Mouse (Mus musculus): ENCODE results near the gene Rsl1d1.
"Not testable (repeated sequence)": the region's sequence is repeated elsewhere in the genome, so short reads cannot be mapped to it uniquely, and the experiment has no call there.

DNA sequence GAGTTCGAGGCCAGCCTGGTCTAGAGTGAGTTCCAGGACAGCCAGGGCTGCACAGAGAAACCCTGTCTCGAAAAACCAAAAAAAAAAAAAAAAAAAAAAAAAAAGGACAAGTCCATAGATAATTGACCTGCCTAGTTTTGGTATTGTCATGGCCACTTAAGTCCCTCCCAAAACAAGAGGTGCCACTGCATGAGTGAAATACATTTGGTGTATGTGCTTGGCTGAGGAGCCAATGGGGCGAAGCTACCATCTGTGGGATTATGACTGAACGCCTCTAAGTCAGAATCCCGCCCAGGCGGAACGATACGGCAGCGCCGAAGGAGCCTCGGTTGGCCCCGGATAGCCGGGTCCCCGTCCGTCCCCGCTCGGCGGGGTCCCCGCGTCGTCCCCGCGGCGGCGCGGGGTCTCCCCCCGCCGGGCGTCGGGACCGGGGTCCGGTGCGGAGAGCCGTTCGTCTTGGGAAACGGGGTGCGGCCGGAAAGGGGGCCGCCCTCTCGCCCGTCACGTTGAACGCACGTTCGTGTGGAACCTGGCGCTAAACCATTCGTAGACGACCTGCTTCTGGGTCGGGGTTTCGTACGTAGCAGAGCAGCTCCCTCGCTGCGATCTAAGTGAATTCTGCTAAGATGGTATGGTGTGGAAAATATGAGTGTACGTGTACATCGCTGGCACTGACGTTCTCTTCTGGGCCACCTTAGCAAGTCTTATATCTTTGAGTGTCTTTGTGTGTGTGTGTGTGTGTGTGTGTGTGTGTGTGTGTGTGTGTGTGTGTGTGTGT lies 59.2 kb downstream of the Rsl1d1 start:
- TF ChIP-seq CTCF, POLR2A (IDR thresholded peaks at IDR 0.05; ENCODE audit: extremely low read depth, insufficient read depth, low read length): not testable (repeated sequence)

Measured in cortical plate, adult 2 months (tissue).